Mouse (Mus musculus): Measurements from ENCODE around the gene Etl4. TPM values are rescaled to one million over a fixed set of nuclear protein-coding genes. Genes with fewer than 3 reads are reported as not detected.

Gene Etl4
- polyA plus RNA-seq, 1 experiment from 2014 or later = 34.4 TPM

DNA sequence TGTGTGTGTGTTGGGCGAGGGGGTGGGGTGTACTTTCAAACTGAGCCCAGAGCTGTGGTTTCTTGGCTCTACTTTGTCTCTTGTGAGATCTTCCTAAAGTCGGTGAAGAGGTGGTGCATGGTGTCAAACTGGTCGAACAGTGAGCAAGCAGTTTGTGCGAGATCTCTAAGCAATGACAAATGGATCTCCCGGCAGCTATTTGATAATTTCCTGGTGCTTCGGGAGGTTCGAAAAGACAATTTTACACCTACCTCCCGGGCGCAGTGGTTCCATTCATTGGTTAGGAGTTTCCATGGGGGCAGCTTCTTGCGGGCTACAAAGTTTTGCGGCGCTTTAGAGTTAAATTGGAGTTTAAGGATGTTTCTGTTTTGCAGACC, 610.5 kb downstream of the Etl4 start:
- H3K36me3 ChIP-seq (ENCODE audit: control insufficient read depth, insufficient read depth, low read length) = no peaks in the 10 kb centered on the region
- under 1% methylated on average over 12 of the region's 12 CpGs for WGBS
- peaks cover 5% of the 10 kb centered on the region; the same call in 1 of the 2 replicates for H3K4me1 ChIP-seq (replicated peaks; ENCODE audit: control insufficient read depth, insufficient read depth, low read length)
- no peaks in the 10 kb centered on the region for H3K9me3 ChIP-seq (ENCODE audit: control insufficient read depth, low read length)
- H3K4me3 ChIP-seq (ENCODE audit: low read depth, low read length) = peak overlapping the region; percentile 51
- ATAC-seq (replicated peaks; ENCODE audit: low FRiP score) = no peak; the same call in 1 of the 2 replicates
- no peaks in the 10 kb centered on the region for H3K27me3 ChIP-seq (ENCODE audit: control insufficient read depth, insufficient read depth, low read length)
- peak overlapping the region; percentile 81 for H3K4me2 ChIP-seq (ENCODE audit: low read depth, low read length, severe bottlenecking)
- no peak overlapping the region for H3K27ac ChIP-seq (ENCODE audit: low read depth, low read length)
- peak overlapping the region; percentile 79 for H3K9ac ChIP-seq (ENCODE audit: low read length)
- DNase-seq (ENCODE audit: low spot score) = peak; percentile 54

DNA sequence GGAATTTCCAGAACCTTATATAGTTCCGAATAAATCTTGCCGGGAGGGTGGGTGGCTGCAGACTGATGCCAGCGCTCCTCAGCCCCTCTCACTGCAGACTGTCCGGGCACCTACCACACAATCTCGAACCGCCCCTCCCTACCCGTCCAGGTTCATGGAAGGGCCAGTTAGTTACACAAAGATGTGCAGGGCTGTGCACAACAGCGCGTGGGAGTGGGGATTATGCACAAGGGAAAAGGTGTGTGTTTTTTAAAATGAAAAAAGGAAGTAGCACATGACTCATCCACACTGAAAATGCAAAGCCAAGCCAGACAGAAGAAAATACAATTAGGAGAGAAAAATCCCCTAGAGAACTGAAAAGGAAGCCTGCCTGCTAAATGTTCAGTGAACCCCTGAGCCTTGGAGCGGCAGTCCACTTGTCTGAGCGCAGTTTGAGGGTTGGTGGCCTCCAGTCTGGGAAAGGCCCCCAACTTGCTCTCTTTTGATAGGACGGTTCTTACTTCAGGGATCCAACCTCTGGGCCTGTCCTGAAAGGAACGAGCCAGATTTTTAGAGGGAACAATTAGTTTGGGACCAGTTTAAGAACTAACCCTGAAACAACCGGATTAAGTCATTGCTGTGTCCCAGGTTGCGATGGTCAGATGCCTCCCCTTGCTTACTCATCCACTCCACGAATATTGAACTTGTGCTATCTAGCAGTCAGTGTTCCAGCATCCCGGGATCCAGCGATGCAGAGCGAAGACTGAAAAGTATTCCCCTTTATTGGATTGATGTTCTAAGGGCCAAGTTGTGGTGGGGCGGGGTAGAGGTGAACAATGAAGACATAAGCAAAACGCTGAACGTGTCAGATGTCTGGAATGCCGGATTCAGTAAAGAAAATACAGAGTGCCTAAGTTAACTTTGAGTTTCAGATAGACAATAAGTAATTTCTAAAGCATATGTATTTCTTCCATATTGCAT, 611.3 kb downstream of the Etl4 start:
- peak overlapping the region; percentile 79 for H3K9ac ChIP-seq (ENCODE audit: low read length)
- H3K36me3 ChIP-seq (ENCODE audit: control insufficient read depth, insufficient read depth, low read length) = no peaks in the 10 kb centered on the region

GRCm38 (mm10) chr2:20521686-20522285, 612.2 kb downstream of the Etl4 start:
- ATAC-seq (replicated peaks; ENCODE audit: low FRiP score) (no peak), DNase-seq (ENCODE audit: low spot score) (no peak)
- no peak overlapping the region for H3K9ac ChIP-seq (ENCODE audit: low read length)
- peaks cover 5% of the 10 kb centered on the region; the same call in 1 of the 2 replicates for H3K4me1 ChIP-seq (replicated peaks; ENCODE audit: control insufficient read depth, insufficient read depth, low read length)
- H3K9me3 ChIP-seq (ENCODE audit: control insufficient read depth, low read length) = no peaks in the 10 kb centered on the region
- H3K4me3 ChIP-seq (ENCODE audit: low read depth, low read length) = no peak overlapping the region
- H3K4me2 ChIP-seq (ENCODE audit: low read depth, low read length, severe bottlenecking) = peak overlapping the region; percentile 22; the same call in 1 of the 2 replicates
- no peaks in the 10 kb centered on the region for H3K36me3 ChIP-seq (ENCODE audit: control insufficient read depth, insufficient read depth, low read length)
- 32% methylated on average over 11 of the region's 11 CpGs for WGBS
- H3K27ac ChIP-seq (ENCODE audit: low read depth, low read length) = no peak overlapping the region
- H3K27me3 ChIP-seq (ENCODE audit: control insufficient read depth, insufficient read depth, low read length) = no peaks in the 10 kb centered on the region

More for the DNA sequence above, 611.3 kb downstream of the Etl4 start:
- peak; percentile 57 for ATAC-seq (replicated peaks; ENCODE audit: low FRiP score)
- Histone ChIP-seq H3K4me3 (ENCODE audit: low read depth, low read length) (peak overlapping the region; percentile 51), H3K4me1 (replicated peaks; ENCODE audit: control insufficient read depth, insufficient read depth, low read length) (peaks cover 5% of the 10 kb centered on the region; the same call in 1 of the 2 replicates), H3K4me2 (ENCODE audit: low read depth, low read length, severe bottlenecking) (peak overlapping the region; percentile 81), H3K9me3 (ENCODE audit: control insufficient read depth, low read length) (no peaks in the 10 kb centered on the region), H3K27ac (ENCODE audit: low read depth, low read length) (no peak overlapping the region), H3K27me3 (ENCODE audit: control insufficient read depth, insufficient read depth, low read length) (no peaks in the 10 kb centered on the region)
- peak; percentile 63 for DNase-seq (ENCODE audit: low spot score)
- WGBS = 22% methylated on average over 23 of the region's 23 CpGs

DNA sequence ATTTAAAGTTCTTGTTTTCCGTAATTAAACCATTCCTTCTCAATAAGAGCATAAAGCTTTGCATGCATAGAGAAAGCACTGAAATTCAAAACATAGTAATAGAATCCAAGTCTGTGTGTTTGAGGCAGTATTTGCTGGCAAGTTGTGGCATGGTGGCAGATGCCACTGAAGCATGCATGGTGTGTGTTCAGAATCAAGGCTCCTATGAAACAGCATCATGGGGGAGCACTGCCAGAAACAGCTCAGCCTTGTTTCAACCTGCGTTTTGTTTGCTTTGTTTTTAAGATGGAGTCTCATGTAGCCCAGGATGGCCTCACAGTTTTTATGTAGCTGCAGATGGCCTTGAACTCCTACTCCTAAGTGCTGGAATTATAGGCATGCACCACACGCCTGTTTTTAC, 614.1 kb downstream of the Etl4 start:
- Histone ChIP-seq H3K4me3 (ENCODE audit: low read depth, low read length) (no peak overlapping the region), H3K9ac (ENCODE audit: low read length) (no peak overlapping the region), H3K4me2 (ENCODE audit: low read depth, low read length, severe bottlenecking) (no peak overlapping the region), H3K27ac (ENCODE audit: low read depth, low read length) (no peak overlapping the region), H3K4me1 (replicated peaks; ENCODE audit: control insufficient read depth, insufficient read depth, low read length) (peaks cover 5% of the 10 kb centered on the region; the same call in 1 of the 2 replicates), H3K27me3 (ENCODE audit: control insufficient read depth, insufficient read depth, low read length) (no peaks in the 10 kb centered on the region), H3K36me3 (ENCODE audit: control insufficient read depth, insufficient read depth, low read length) (no peaks in the 10 kb centered on the region), H3K9me3 (ENCODE audit: control insufficient read depth, low read length) (no peaks in the 10 kb centered on the region)
- 82% methylated on average over 3 of the region's 3 CpGs for WGBS
- DNase-seq (ENCODE audit: low spot score) (no peak), ATAC-seq (replicated peaks; ENCODE audit: low FRiP score) (no peak)

- ATAC-seq (replicated peaks; ENCODE audit: low FRiP score) (peak; percentile 44; the same call in 1 of the 2 replicates), DNase-seq (ENCODE audit: low spot score) (no peak)
- Histone ChIP-seq H3K27me3 (ENCODE audit: control insufficient read depth, insufficient read depth, low read length) (no peaks in the 10 kb centered on the region), H3K9ac (ENCODE audit: low read length) (no peak overlapping the region), H3K4me2 (ENCODE audit: low read depth, low read length, severe bottlenecking) (no peak overlapping the region), H3K4me3 (ENCODE audit: low read depth, low read length) (no peak overlapping the region), H3K9me3 (ENCODE audit: control insufficient read depth, low read length) (no peaks in the 10 kb centered on the region), H3K27ac (ENCODE audit: low read depth, low read length) (no peak overlapping the region), H3K36me3 (ENCODE audit: control insufficient read depth, insufficient read depth, low read length) (no peaks in the 10 kb centered on the region; the same call in 1 of the 2 replicates), H3K4me1 (replicated peaks; ENCODE audit: control insufficient read depth, insufficient read depth, low read length) (peaks cover 5% of the 10 kb centered on the region; the same call in 1 of the 2 replicates)
- 17% methylated on average over 4 of the region's 4 CpGs for WGBS
Measured at GRCm38 (mm10) chr2:20525879-20526593, 616.5 kb downstream of the Etl4 start.

DNA sequence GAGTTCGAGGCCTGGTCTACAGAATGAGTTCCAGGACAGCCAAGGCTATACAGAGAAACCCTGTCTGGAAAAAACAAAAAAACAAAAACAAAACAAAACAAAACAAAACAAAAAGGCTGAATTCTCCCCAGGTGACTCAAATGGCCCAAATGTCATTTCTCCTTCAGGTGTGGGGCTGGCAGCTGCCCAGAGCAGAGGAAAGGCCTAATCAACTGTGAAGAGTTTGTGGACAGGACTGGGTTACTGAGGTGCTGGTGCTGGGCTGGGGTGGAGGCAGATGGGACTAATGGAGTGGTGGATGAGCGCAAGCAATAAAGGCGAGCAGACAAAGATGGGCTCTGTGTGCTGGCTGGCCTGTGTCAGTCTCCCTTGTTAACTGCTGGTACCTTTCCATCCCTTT, 617.3 kb downstream of the Etl4 start:
- H3K9me3 ChIP-seq (ENCODE audit: control insufficient read depth, low read length) = no peaks in the 10 kb centered on the region
- DNase-seq (ENCODE audit: low spot score) = no peak
- WGBS = 96% methylated on average over 3 of the region's 3 CpGs
- no peak overlapping the region for H3K9ac ChIP-seq (ENCODE audit: low read length)
- no peak for ATAC-seq (replicated peaks; ENCODE audit: low FRiP score)
- no peak overlapping the region for H3K27ac ChIP-seq (ENCODE audit: low read depth, low read length)
- no peaks in the 10 kb centered on the region for H3K27me3 ChIP-seq (ENCODE audit: control insufficient read depth, insufficient read depth, low read length)
- H3K36me3 ChIP-seq (ENCODE audit: control insufficient read depth, insufficient read depth, low read length) = no peaks in the 10 kb centered on the region; the same call in 1 of the 2 replicates
- peaks cover 4% of the 10 kb centered on the region; the same call in 1 of the 2 replicates for H3K4me1 ChIP-seq (replicated peaks; ENCODE audit: control insufficient read depth, insufficient read depth, low read length)
- no peak overlapping the region for H3K4me3 ChIP-seq (ENCODE audit: low read depth, low read length)
- H3K4me2 ChIP-seq (ENCODE audit: low read depth, low read length, severe bottlenecking) = no peak overlapping the region

GRCm38 (mm10) chr2:20532623-20533022, 623.0 kb downstream of the Etl4 start:
- H3K4me2 ChIP-seq (ENCODE audit: low read depth, low read length, severe bottlenecking) = no peak overlapping the region
- H3K4me1 ChIP-seq (replicated peaks; ENCODE audit: control insufficient read depth, insufficient read depth, low read length) = no peaks in the 10 kb centered on the region
- H3K9ac ChIP-seq (ENCODE audit: low read length) = no peak overlapping the region
- DNase-seq (ENCODE audit: low spot score) (no peak), ATAC-seq (replicated peaks; ENCODE audit: low FRiP score) (no peak)
- H3K27me3 ChIP-seq (ENCODE audit: control insufficient read depth, insufficient read depth, low read length) = no peaks in the 10 kb centered on the region
- H3K36me3 ChIP-seq (ENCODE audit: control insufficient read depth, insufficient read depth, low read length) = no peaks in the 10 kb centered on the region; the same call in 1 of the 2 replicates
- no peak overlapping the region for H3K4me3 ChIP-seq (ENCODE audit: low read depth, low read length)
- WGBS = 70% methylated on average over 3 of the region's 3 CpGs
- H3K27ac ChIP-seq (ENCODE audit: low read depth, low read length) = no peak overlapping the region
- no peaks in the 10 kb centered on the region for H3K9me3 ChIP-seq (ENCODE audit: control insufficient read depth, low read length)

GRCm38 (mm10) chr2:20537785-20538184, 628.2 kb downstream of the Etl4 start:
- no peak overlapping the region for H3K27ac ChIP-seq (ENCODE audit: low read depth, low read length)
- WGBS = 64% methylated on average over 6 of the region's 6 CpGs
- DNase-seq (ENCODE audit: low spot score) (no peak), ATAC-seq (replicated peaks; ENCODE audit: low FRiP score) (no peak)
- no peak overlapping the region for H3K4me3 ChIP-seq (ENCODE audit: low read depth, low read length)
- H3K36me3 ChIP-seq (ENCODE audit: control insufficient read depth, insufficient read depth, low read length) = no peaks in the 10 kb centered on the region
- no peak overlapping the region for H3K9ac ChIP-seq (ENCODE audit: low read length)
- no peaks in the 10 kb centered on the region for H3K4me1 ChIP-seq (replicated peaks; ENCODE audit: control insufficient read depth, insufficient read depth, low read length)
- H3K27me3 ChIP-seq (ENCODE audit: control insufficient read depth, insufficient read depth, low read length) = no peaks in the 10 kb centered on the region
- H3K4me2 ChIP-seq (ENCODE audit: low read depth, low read length, severe bottlenecking) = no peak overlapping the region
- no peaks in the 10 kb centered on the region for H3K9me3 ChIP-seq (ENCODE audit: control insufficient read depth, low read length)

Measured in forebrain, embryonic 11.5 days (tissue).